Mouse (Mus musculus) liver, embryonic 16.5 days (tissue): ENCODE results near the gene Uggt2. TPM values are rescaled to one million over a fixed set of nuclear protein-coding genes. Genes with fewer than 3 reads are reported as not detected.

Source experiments
- ATAC-seq: fragments of 200-750 bp; cut with Nextera tagmentation; 2 replicates; pipeline ENCODE4 v1.8.0; 2017; ENCODE audit warnings: low read depth, mild to moderate bottlenecking, moderate number of reproducible peaks, moderate library complexity
- H3K27ac ChIP-seq: fragments of 300-500 bp; sonication (generic); 2 replicates; pipeline ENCODE4 v1.5.1; 2014; ENCODE audit warnings: mild to moderate bottlenecking, low read length
- H3K27me3 ChIP-seq: fragments of 300-500 bp; sonication (generic); 2 replicates; pipeline ENCODE4 v1.6.1; 2014; ENCODE audit warnings: low read depth, low read length, mixed read lengths; ENCODE audit not compliant: control insufficient read depth, insufficient read depth
- H3K36me3 ChIP-seq: fragments of 300-500 bp; sonication (generic); 2 replicates; pipeline ENCODE4 v1.6.1; 2014; ENCODE audit warnings: mild to moderate bottlenecking; ENCODE audit not compliant: control insufficient read depth, insufficient read depth
- H3K4me1 ChIP-seq: fragments of 300-500 bp; sonication (generic); 2 replicates; pipeline ENCODE4 v1.6.1; 2014; ENCODE audit warnings: low read depth, low read length, mixed read lengths; ENCODE audit not compliant: control insufficient read depth
- H3K4me2 ChIP-seq: fragments of 300-500 bp; sonication (generic); 2 replicates; pipeline ENCODE4 v1.6.1; 2014; ENCODE audit warnings: low read depth, low read length, mixed read lengths
- H3K4me3 ChIP-seq: fragments of 300-500 bp; sonication (generic); 2 replicates; pipeline ENCODE4 v1.5.1; 2014; ENCODE audit warnings: low read depth, mild to moderate bottlenecking, low read length
- H3K9ac ChIP-seq: fragments of 300-500 bp; sonication (generic); 2 replicates; pipeline ENCODE4 v1.6.1; 2014; ENCODE audit warnings: low read depth, low read length
- H3K9me3 ChIP-seq: fragments of 300-500 bp; sonication (generic); replicated peaks from 2 replicates; pipeline ENCODE4 v1.6.1; 2016; ENCODE audit warnings: low read length; ENCODE audit not compliant: control insufficient read depth
- WGBS: fragments of 180-500 bp; shearing (Covaris S2); extraction: QIAGEN DNeasy Blood & Tissue Kit; methylation state at CpG from one replicate; pipeline ENCODE4 v1.1.7; 2014; ENCODE audit not compliant: insufficient replicate concordance; 5-methylcytosine and 5-hydroxymethylcytosine counted together
- polyA plus RNA-seq: library from polyadenylated mRNA; unstranded; fragments of >200 nt; fragmentation: Nextera tagmentation; extraction: Ambion mirVana; gene quantifications from 2 replicates; pipeline ENCODE4 v1.2.1, GENCODE M21; 2015

Gene Uggt2
- 1.1 and 1.2 TPM in 2 replicates for polyA plus RNA-seq

GRCm38 (mm10) chr14:119098851-119099569 is at the start of gene Uggt2:
Gene Uggt2, minus strand, starts transcription at chr14:119099430.
- peak; percentile 63 for ATAC-seq
- WGBS, result under 1% methylated on average over 72 of the region's 72 CpGs
- H3K36me3 ChIP-seq, result no peaks in the 10 kb centered on the region
- peak within 1 kb of the TSS; percentile 60 for H3K4me3 ChIP-seq
- peaks cover 14% of the 10 kb centered on the region for H3K27me3 ChIP-seq
- H3K9me3 ChIP-seq, result no peaks in the 10 kb centered on the region
- H3K4me2 ChIP-seq, result peak within 1 kb of the TSS; percentile 69
- peak within 1 kb of the TSS; percentile 51 for H3K9ac ChIP-seq
- H3K4me1 ChIP-seq, result no peaks in the 10 kb centered on the region
- no peak within 1 kb of the TSS for H3K27ac ChIP-seq

GRCm38 (mm10) chr14:119139381-119139950 is 40.2 kb upstream of the Uggt2 start:
- no peaks in the 10 kb centered on the region; the same call in 1 of the 2 replicates for H3K4me1 ChIP-seq
- H3K36me3 ChIP-seq, result no peaks in the 10 kb centered on the region
- H3K9ac ChIP-seq, result no peak overlapping the region
- no peak overlapping the region for H3K27ac ChIP-seq
- H3K27me3 ChIP-seq, result peaks cover 46% of the 10 kb centered on the region
- no peak overlapping the region for H3K4me3 ChIP-seq
- no peak for ATAC-seq
- WGBS, result 36% methylated on average over 9 of the region's 9 CpGs
- no peak overlapping the region for H3K4me2 ChIP-seq
- H3K9me3 ChIP-seq, result no peaks in the 10 kb centered on the region

DNA sequence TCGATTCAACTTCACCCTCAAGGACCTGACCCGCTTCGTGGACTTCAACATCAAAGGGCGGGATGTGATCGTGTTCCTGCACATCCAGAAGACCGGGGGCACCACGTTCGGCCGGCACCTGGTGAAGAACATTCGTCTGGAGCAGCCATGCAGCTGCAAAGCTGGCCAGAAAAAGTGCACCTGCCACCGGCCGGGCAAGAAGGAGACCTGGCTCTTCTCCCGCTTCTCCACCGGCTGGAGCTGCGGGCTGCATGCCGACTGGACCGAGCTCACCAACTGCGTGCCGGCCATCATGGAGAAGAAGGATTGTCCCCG is 39.5 kb upstream of the Uggt2 start:
- peaks cover 46% of the 10 kb centered on the region for H3K27me3 ChIP-seq
- no peak overlapping the region for H3K27ac ChIP-seq
- no peaks in the 10 kb centered on the region; the same call in 1 of the 2 replicates for H3K4me1 ChIP-seq
- no peaks in the 10 kb centered on the region for H3K36me3 ChIP-seq
- peak overlapping the region; percentile 64 for H3K4me2 ChIP-seq
- no peaks in the 10 kb centered on the region for H3K9me3 ChIP-seq
- WGBS, result 1% methylated on average over 20 of the region's 20 CpGs
- no peak for ATAC-seq
- no peak overlapping the region for H3K9ac ChIP-seq
- peak overlapping the region; percentile 54 for H3K4me3 ChIP-seq

- peaks cover 46% of the 10 kb centered on the region for H3K27me3 ChIP-seq
- no peak within 1 kb of the TSS for H3K9ac ChIP-seq
- WGBS, result under 1% methylated on average over 99 of the region's 100 CpGs
Measured at GRCm38 (mm10) chr14:119137906-119138785, 38.9 kb upstream of the Uggt2 start, which contains the start of gene Hs6st3. Gene Hs6st3, plus strand, starts transcription at chr14:119138341.

DNA sequence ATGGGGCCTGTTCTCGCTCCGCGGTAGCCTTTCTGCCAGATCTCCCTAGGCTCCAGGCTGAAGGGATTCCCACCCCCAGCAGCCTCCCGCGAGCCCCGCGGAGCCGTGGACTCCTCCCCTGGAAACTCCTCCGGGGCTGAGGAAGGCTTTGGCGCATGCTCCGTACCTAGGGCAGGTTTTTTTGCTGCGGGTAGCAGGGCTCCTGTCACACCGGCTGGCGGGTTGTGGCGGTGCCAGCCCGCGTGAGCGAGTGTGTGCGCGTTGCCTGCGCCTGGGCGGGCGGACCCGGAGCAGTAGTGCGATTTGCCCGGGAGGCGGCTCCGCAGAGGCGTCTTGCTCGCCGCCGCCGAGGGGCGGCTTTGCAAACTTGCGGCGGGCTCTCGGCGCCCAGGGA is 38.3 kb upstream of the Uggt2 start:
- Histone ChIP-seq H3K9me3 (no peaks in the 10 kb centered on the region), H3K27ac (no peak overlapping the region), H3K9ac (no peak overlapping the region), H3K36me3 (no peaks in the 10 kb centered on the region), H3K4me3 (peak overlapping the region; percentile 54), H3K27me3 (peaks cover 46% of the 10 kb centered on the region), H3K4me2 (peak overlapping the region; percentile 64), H3K4me1 (no peaks in the 10 kb centered on the region; the same call in 1 of the 2 replicates)
- WGBS, result under 1% methylated on average over 38 of the region's 38 CpGs
- ATAC-seq, result 0 out of 2 replicates have a peak, but pooled peaks have one; percentile 24

More at GRCm38 (mm10) chr14:119137906-119138785, 38.9 kb upstream of the Uggt2 start, which contains the start of gene Hs6st3:
- Histone ChIP-seq H3K4me2 (peak within 1 kb of the TSS; percentile 64), H3K36me3 (no peaks in the 10 kb centered on the region), H3K27ac (no peak within 1 kb of the TSS), H3K9me3 (no peaks in the 10 kb centered on the region), H3K4me3 (peak within 1 kb of the TSS; percentile 54), H3K4me1 (no peaks in the 10 kb centered on the region; the same call in 1 of the 2 replicates)
- 0 out of 2 replicates have a peak, but pooled peaks have one; percentile 5 for ATAC-seq

- Histone ChIP-seq H3K4me3 (no peak overlapping the region), H3K27me3 (no peaks in the 10 kb centered on the region), H3K27ac (no peak overlapping the region), H3K4me2 (no peak overlapping the region), H3K36me3 (no peaks in the 10 kb centered on the region), H3K4me1 (no peaks in the 10 kb centered on the region), H3K9me3 (no peaks in the 10 kb centered on the region), H3K9ac (no peak overlapping the region)
- ATAC-seq, result no peak
- 52% methylated on average over 2 of the region's 2 CpGs for WGBS
Measured at GRCm38 (mm10) chr14:119127330-119127729, 28.1 kb upstream of the Uggt2 start.

- H3K27me3 ChIP-seq, result no peaks in the 10 kb centered on the region
- H3K4me1 ChIP-seq, result no peaks in the 10 kb centered on the region
- no peaks in the 10 kb centered on the region for H3K36me3 ChIP-seq
- H3K4me2 ChIP-seq, result no peak overlapping the region
- no peak overlapping the region for H3K9ac ChIP-seq
- no peaks in the 10 kb centered on the region for H3K9me3 ChIP-seq
- 65% methylated on average over 4 of the region's 4 CpGs for WGBS
- no peak for ATAC-seq
- no peak overlapping the region for H3K4me3 ChIP-seq
- no peak overlapping the region for H3K27ac ChIP-seq
Measured at GRCm38 (mm10) chr14:119125840-119126239, 26.6 kb upstream of the Uggt2 start.

DNA sequence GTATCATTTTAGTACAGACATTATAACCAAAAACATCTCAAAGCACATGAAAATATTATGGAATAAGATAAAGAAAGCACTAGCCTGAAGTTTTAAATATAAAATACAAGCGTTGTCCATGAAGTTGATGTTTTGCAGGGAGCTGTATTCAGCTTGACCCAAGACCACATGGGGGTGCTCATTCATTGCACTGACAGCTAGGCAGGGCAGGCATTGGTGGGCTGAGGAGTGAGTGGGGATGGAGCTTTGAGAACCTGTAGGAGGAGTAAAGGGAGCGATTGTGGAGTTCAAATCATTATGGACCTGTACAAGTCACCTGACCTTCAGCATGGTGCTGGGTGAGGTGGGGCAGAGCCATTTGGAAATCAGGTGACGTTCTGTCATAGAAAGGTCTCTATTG is 24.8 kb upstream of the Uggt2 start:
- Histone ChIP-seq H3K9ac (no peak overlapping the region), H3K4me2 (no peak overlapping the region), H3K4me3 (no peak overlapping the region), H3K4me1 (no peaks in the 10 kb centered on the region), H3K9me3 (no peaks in the 10 kb centered on the region), H3K27ac (no peak overlapping the region), H3K36me3 (no peaks in the 10 kb centered on the region), H3K27me3 (no peaks in the 10 kb centered on the region)
- no peak for ATAC-seq
- 31% methylated on average over 3 of the region's 3 CpGs for WGBS
